Mouse (Mus musculus) midbrain, embryonic 12.5 days (tissue): ENCODE results near the gene Dhx9. TPM values are rescaled to one million over a fixed set of nuclear protein-coding genes. Genes with fewer than 3 reads are reported as not detected.
A peak's percentile ranks its signal among the peaks of the same experiment; 100 is the strongest.

Experiments used
- ATAC-seq: fragments of 200-750 bp; cut with Nextera tagmentation; 2 replicates; pipeline ENCODE4 v1.8.0; 2017; ENCODE audit warnings: low read depth, moderate TSS enrichment, moderate library complexity; ENCODE audit not compliant: low FRiP score
- H3K27ac ChIP-seq: fragments of 300-500 bp; sonication (generic); replicated peaks from 2 replicates; pipeline ENCODE4 v1.5.1; 2016; ENCODE audit warnings: mild to moderate bottlenecking
- H3K27me3 ChIP-seq: fragments of 300-500 bp; sonication (generic); 2 replicates; pipeline ENCODE4 v1.6.1; 2016; ENCODE audit warnings: mild to moderate bottlenecking
- H3K36me3 ChIP-seq: fragments of 300-500 bp; sonication (generic); 2 replicates; pipeline ENCODE4 v1.6.1; 2016
- H3K4me1 ChIP-seq: fragments of 300-500 bp; sonication (generic); 2 replicates; pipeline ENCODE4 v1.6.1; 2016
- H3K4me2 ChIP-seq: fragments of 300-500 bp; sonication (generic); replicated peaks from 2 replicates; pipeline ENCODE4 v1.6.1; 2016; ENCODE audit warnings: mild to moderate bottlenecking, moderate library complexity
- H3K4me3 ChIP-seq: fragments of 300-500 bp; sonication (generic); 2 replicates; pipeline ENCODE4 v1.5.1; 2016; ENCODE audit warnings: mild to moderate bottlenecking
- H3K9ac ChIP-seq: fragments of 300-500 bp; sonication (generic); replicated peaks from 2 replicates; pipeline ENCODE4 v1.6.1; 2016; ENCODE audit warnings: mild to moderate bottlenecking, moderate library complexity
- H3K9me3 ChIP-seq: fragments of 300-500 bp; sonication (generic); 2 replicates; pipeline ENCODE4 v1.6.1; 2016; ENCODE audit warnings: mild to moderate bottlenecking
- WGBS: fragments of 180-500 bp; shearing (Covaris S2); methylation state at CpG from one replicate; pipeline ENCODE4 v1.1.7; 2016; 5-methylcytosine and 5-hydroxymethylcytosine counted together
- polyA plus RNA-seq: library from polyadenylated mRNA; unstranded; fragments of >200 nt; fragmentation: Nextera tagmentation; extraction: Ambion mirVana; gene quantifications from 2 replicates; pipeline ENCODE4 v1.2.1, GENCODE M21; 2016

Dhx9 gene
- polyA plus RNA-seq, 1 experiment from 2014 or later: 50.3 TPM

GRCm38 (mm10) chr1:153481025-153481412 lies 6.4 kb downstream of the Dhx9 start:
- H3K36me3 ChIP-seq: peaks cover 61% of the 10 kb centered on the region
- ATAC-seq: peak; percentile 52; the same call in 1 of the 2 replicates

GRCm38 (mm10) chr1:153480386-153481024 lies 7.0 kb downstream of the Dhx9 start:
- Histone ChIP-seq H3K27me3 (no peaks in the 10 kb centered on the region), H3K4me3 (no peak overlapping the region), H3K27ac (no peak overlapping the region), H3K9ac (no peak overlapping the region), H3K36me3 (peaks cover 63% of the 10 kb centered on the region), H3K4me2 (no peak overlapping the region), H3K9me3 (no peaks in the 10 kb centered on the region), H3K4me1 (peaks cover 20% of the 10 kb centered on the region)
- ATAC-seq: peak; percentile 34; the same call in 1 of the 2 replicates
- 57% methylated on average over 1 of the region's 1 CpGs for whole genome bisulfite sequencing

More at GRCm38 (mm10) chr1:153481025-153481412, 6.4 kb downstream of the Dhx9 start:
- no peak overlapping the region for H3K27ac ChIP-seq
- 56% methylated on average over 1 of the region's 1 CpGs for WGBS
- H3K27me3 ChIP-seq: no peaks in the 10 kb centered on the region
- H3K9me3 ChIP-seq: no peaks in the 10 kb centered on the region
- H3K4me1 ChIP-seq: peaks cover 23% of the 10 kb centered on the region
- H3K9ac ChIP-seq: no peak overlapping the region
- H3K4me3 ChIP-seq: no peak overlapping the region
- no peak overlapping the region for H3K4me2 ChIP-seq

GRCm38 (mm10) chr1:153479296-153479695 lies 8.2 kb downstream of the Dhx9 start:
- H3K4me1 ChIP-seq: peaks cover 8% of the 10 kb centered on the region
- no peak overlapping the region for H3K4me3 ChIP-seq
- H3K9ac ChIP-seq: no peak overlapping the region
- peaks cover 73% of the 10 kb centered on the region for H3K36me3 ChIP-seq
- ATAC-seq: no peak
- H3K27ac ChIP-seq: no peak overlapping the region
- WGBS: 84% methylated on average over 1 of the region's 1 CpGs
- no peak overlapping the region for H3K4me2 ChIP-seq
- no peaks in the 10 kb centered on the region for H3K27me3 ChIP-seq
- H3K9me3 ChIP-seq: no peaks in the 10 kb centered on the region

GRCm38 (mm10) chr1:153461796-153462195 lies 25.7 kb downstream of the Dhx9 start:
- Histone ChIP-seq H3K27ac (no peak overlapping the region), H3K9me3 (no peaks in the 10 kb centered on the region), H3K4me1 (no peaks in the 10 kb centered on the region), H3K4me2 (no peak overlapping the region), H3K27me3 (no peaks in the 10 kb centered on the region), H3K9ac (no peak overlapping the region), H3K36me3 (peaks cover 88% of the 10 kb centered on the region), H3K4me3 (no peak overlapping the region)
- 91% methylated on average over 1 of the region's 1 CpGs for WGBS
- no peak for ATAC-seq

GRCm38 (mm10) chr1:153456137-153456536 lies 31.3 kb downstream of the Dhx9 start:
- H3K4me1 ChIP-seq: no peaks in the 10 kb centered on the region
- H3K9me3 ChIP-seq: no peaks in the 10 kb centered on the region
- H3K36me3 ChIP-seq: peaks cover 67% of the 10 kb centered on the region
- H3K4me2 ChIP-seq: no peak overlapping the region
- ATAC-seq: peak; percentile 50; the same call in 1 of the 2 replicates
- 89% methylated on average over 5 of the region's 5 CpGs for WGBS
- no peak overlapping the region for H3K4me3 ChIP-seq
- H3K27ac ChIP-seq: no peak overlapping the region
- no peaks in the 10 kb centered on the region for H3K27me3 ChIP-seq
- no peak overlapping the region for H3K9ac ChIP-seq

GRCm38 (mm10) chr1:153453146-153453642 lies 34.3 kb downstream of the Dhx9 start:
- H3K27ac ChIP-seq: 0 out of 2 replicates have a peak overlapping the region, but pooled peaks have one; percentile 15
- no peaks in the 10 kb centered on the region for H3K27me3 ChIP-seq
- H3K4me2 ChIP-seq: no peak overlapping the region
- no peaks in the 10 kb centered on the region for H3K4me1 ChIP-seq
- WGBS: 85% methylated on average over 3 of the region's 3 CpGs
- no peak for ATAC-seq
- H3K36me3 ChIP-seq: peaks cover 39% of the 10 kb centered on the region
- no peaks in the 10 kb centered on the region for H3K9me3 ChIP-seq
- no peak overlapping the region for H3K4me3 ChIP-seq
- no peak overlapping the region for H3K9ac ChIP-seq

- ATAC-seq: no peak
- Histone ChIP-seq H3K4me2 (no peak overlapping the region), H3K9me3 (no peaks in the 10 kb centered on the region), H3K4me1 (no peaks in the 10 kb centered on the region), H3K27me3 (no peaks in the 10 kb centered on the region), H3K9ac (no peak overlapping the region), H3K36me3 (peaks cover 26% of the 10 kb centered on the region), H3K4me3 (no peak overlapping the region), H3K27ac (no peak overlapping the region)
- WGBS: 79% methylated on average over 10 of the region's 10 CpGs
Observed at GRCm38 (mm10) chr1:153451237-153452154, 36.0 kb downstream of the Dhx9 start.

GRCm38 (mm10) chr1:153446120-153446831 lies 41.2 kb downstream of the Dhx9 start:
- no peak for ATAC-seq
- WGBS: 94% methylated on average over 20 of the region's 20 CpGs
- no peaks in the 10 kb centered on the region; the same call in 1 of the 2 replicates for H3K36me3 ChIP-seq
- no peaks in the 10 kb centered on the region for H3K4me1 ChIP-seq
- no peaks in the 10 kb centered on the region for H3K27me3 ChIP-seq
- H3K4me3 ChIP-seq: no peak overlapping the region
- no peak overlapping the region for H3K27ac ChIP-seq
- H3K9me3 ChIP-seq: no peaks in the 10 kb centered on the region
- no peak overlapping the region for H3K4me2 ChIP-seq
- no peak overlapping the region for H3K9ac ChIP-seq

GRCm38 (mm10) chr1:153443632-153444031 lies 43.8 kb downstream of the Dhx9 start:
- Histone ChIP-seq H3K9me3 (no peaks in the 10 kb centered on the region), H3K27ac (no peak overlapping the region), H3K4me3 (no peak overlapping the region), H3K4me1 (no peaks in the 10 kb centered on the region), H3K36me3 (no peaks in the 10 kb centered on the region; the same call in 1 of the 2 replicates), H3K4me2 (no peak overlapping the region), H3K27me3 (no peaks in the 10 kb centered on the region), H3K9ac (no peak overlapping the region)
- WGBS: 76% methylated on average over 4 of the region's 4 CpGs
- ATAC-seq: no peak

- Histone ChIP-seq H3K27ac (no peak overlapping the region), H3K36me3 (no peaks in the 10 kb centered on the region; the same call in 1 of the 2 replicates), H3K9me3 (no peaks in the 10 kb centered on the region), H3K4me1 (no peaks in the 10 kb centered on the region), H3K4me3 (no peak overlapping the region), H3K4me2 (no peak overlapping the region), H3K27me3 (no peaks in the 10 kb centered on the region), H3K9ac (no peak overlapping the region)
- no peak for ATAC-seq
- WGBS: 86% methylated on average over 1 of the region's 1 CpGs
Observed at GRCm38 (mm10) chr1:153443019-153443418, 44.4 kb downstream of the Dhx9 start.

GRCm38 (mm10) chr1:153441656-153442055 lies 45.8 kb downstream of the Dhx9 start:
- 80% methylated on average over 3 of the region's 3 CpGs for WGBS

More at GRCm38 (mm10) chr1:153441656-153442055, 45.8 kb downstream of the Dhx9 start:
- ATAC-seq: no peak
- Histone ChIP-seq H3K27ac (no peak overlapping the region), H3K4me1 (no peaks in the 10 kb centered on the region), H3K4me3 (no peak overlapping the region), H3K9me3 (no peaks in the 10 kb centered on the region), H3K27me3 (no peaks in the 10 kb centered on the region), H3K36me3 (no peaks in the 10 kb centered on the region; the same call in 1 of the 2 replicates), H3K4me2 (no peak overlapping the region), H3K9ac (no peak overlapping the region)
